Mouse (Mus musculus) lung, postnatal 0 days (tissue): Measurements from ENCODE around the gene Pum2. TPM values are rescaled to one million over a fixed set of nuclear protein-coding genes. Genes with fewer than 3 reads are reported as not detected.
"Not testable (repeated sequence)": the region's sequence is repeated elsewhere in the genome, so short reads cannot be mapped to it uniquely, and the experiment has no call there.

Experiments used
- ATAC-seq: fragments of 200-750 bp; cut with Nextera tagmentation; 2 replicates; pipeline ENCODE4 v1.8.0; 2017; ENCODE audit warnings: moderate library complexity
- DNase-seq: peaks from one replicate; pipeline ENCODE4 v3.0.0-alpha.2; 2016; ENCODE audit warnings: low spot score
- H3K27ac ChIP-seq: fragments of 300-500 bp; sonication (generic); 2 replicates; pipeline ENCODE4 v1.5.1; 2014; ENCODE audit warnings: antibody characterized with exemption, mild to moderate bottlenecking, low read length, mixed read lengths
- H3K27me3 ChIP-seq: fragments of 300-500 bp; sonication (generic); replicated peaks from 2 replicates; pipeline ENCODE4 v1.6.1; 2014; ENCODE audit warnings: low read length, mixed read lengths; ENCODE audit not compliant: insufficient read depth
- H3K36me3 ChIP-seq: fragments of 300-500 bp; sonication (generic); 2 replicates; pipeline ENCODE4 v1.6.1; 2014; ENCODE audit warnings: low read length, mixed read lengths; ENCODE audit not compliant: insufficient read depth
- H3K4me1 ChIP-seq: fragments of 300-500 bp; sonication (generic); 2 replicates; pipeline ENCODE4 v1.6.1; 2014; ENCODE audit warnings: antibody characterized with exemption, low read depth, low read length, mixed read lengths; ENCODE audit not compliant: insufficient read depth
- H3K4me2 ChIP-seq: fragments of 300-500 bp; sonication (generic); replicated peaks from 2 replicates; pipeline ENCODE4 v1.6.1; 2014; ENCODE audit warnings: low read depth, mild to moderate bottlenecking, low read length, moderate library complexity, mixed read lengths
- H3K4me3 ChIP-seq: fragments of 300-500 bp; sonication (generic); 2 replicates; pipeline ENCODE4 v1.5.1; 2014; ENCODE audit warnings: low read depth, low read length
- H3K9ac ChIP-seq: fragments of 300-500 bp; sonication (generic); replicated peaks from 2 replicates; pipeline ENCODE4 v1.6.1; 2014; ENCODE audit warnings: low read depth, mild to moderate bottlenecking
- H3K9me3 ChIP-seq: fragments of 300-500 bp; sonication (generic); 2 replicates; pipeline ENCODE4 v1.6.1; 2016; ENCODE audit warnings: low read length, mixed read lengths
- CTCF ChIP-seq: IDR thresholded peaks from 2 replicates; pipeline ENCODE4 v1.5.1; 2016; ENCODE audit warnings: antibody characterized with exemption, mild to moderate bottlenecking
- EP300 ChIP-seq: IDR thresholded peaks from 2 replicates; pipeline ENCODE4 v1.6.1; 2016; ENCODE audit warnings: antibody characterized with exemption, mild to moderate bottlenecking, control low read depth
- WGBS: fragments of 180-500 bp; shearing (Covaris S2); extraction: QIAGEN DNeasy Blood & Tissue Kit; methylation state at CpG from one replicate; pipeline ENCODE4 v1.1.7; 2014; 5-methylcytosine and 5-hydroxymethylcytosine counted together
- polyA plus RNA-seq: library from polyadenylated mRNA; unstranded; fragments of >200 nt; fragmentation: Nextera tagmentation; extraction: Ambion mirVana; gene quantifications from 2 replicates; pipeline ENCODE4 v1.2.1, GENCODE M21; 2015

Gene Pum2
- polyA plus RNA-seq, 1 experiment from 2014 or later = 26.9 TPM

GRCm38 (mm10) chr12:8674891-8675341, 982 bp downstream of the Pum2 start:
- Histone ChIP-seq H3K4me3 (peak overlapping the region; percentile 94), H3K4me2 (peak overlapping the region; percentile 67), H3K27ac (peak overlapping the region; percentile 97), H3K9ac (peak overlapping the region; percentile 97), H3K27me3 (no peaks in the 10 kb centered on the region), H3K9me3 (no peaks in the 10 kb centered on the region), H3K4me1 (peaks cover 11% of the 10 kb centered on the region; the same call in 1 of the 2 replicates), H3K36me3 (no peaks in the 10 kb centered on the region)
- TF ChIP-seq EP300 (no peak), CTCF (no peak)
- DNase-seq (peak; percentile 24), ATAC-seq (no peak)
- WGBS = under 1% methylated on average over 20 of the region's 20 CpGs

- 0% methylated on average over 7 of the region's 7 CpGs for WGBS
- no peaks in the 10 kb centered on the region for H3K27me3 ChIP-seq
- peak overlapping the region; percentile 97 for H3K9ac ChIP-seq
- peak overlapping the region; percentile 97; the same call in 1 of the 2 replicates for H3K27ac ChIP-seq
- H3K36me3 ChIP-seq = no peaks in the 10 kb centered on the region
- peak overlapping the region; percentile 94 for H3K4me3 ChIP-seq
- ATAC-seq = no peak
- H3K4me2 ChIP-seq = peak overlapping the region; percentile 67
- TF ChIP-seq CTCF (no peak), EP300 (no peak)
- peaks cover 11% of the 10 kb centered on the region; the same call in 1 of the 2 replicates for H3K4me1 ChIP-seq
- peak; percentile 54 for DNase-seq
- H3K9me3 ChIP-seq = no peaks in the 10 kb centered on the region
Measured at GRCm38 (mm10) chr12:8675361-8675760, 1.4 kb downstream of the Pum2 start.

GRCm38 (mm10) chr12:8676341-8676740, 2.4 kb downstream of the Pum2 start:
- ATAC-seq = no peak
- no peak overlapping the region for H3K4me3 ChIP-seq
- H3K27ac ChIP-seq = no peak overlapping the region
- no peak for DNase-seq
- H3K27me3 ChIP-seq = no peaks in the 10 kb centered on the region
- H3K4me1 ChIP-seq = peaks cover 11% of the 10 kb centered on the region; the same call in 1 of the 2 replicates
- peak overlapping the region; percentile 67; the same call in 1 of the 2 replicates for H3K4me2 ChIP-seq
- 45% methylated on average over 6 of the region's 6 CpGs for WGBS
- H3K36me3 ChIP-seq = no peaks in the 10 kb centered on the region
- H3K9ac ChIP-seq = 0 out of 2 replicates have a peak overlapping the region, but pooled peaks have one; percentile 0
- TF ChIP-seq EP300 (no peak), CTCF (no peak)
- H3K9me3 ChIP-seq = no peaks in the 10 kb centered on the region

- Histone ChIP-seq H3K4me2 (no peak overlapping the region), H3K4me3 (no peak overlapping the region), H3K27ac (no peak overlapping the region), H3K36me3 (no peaks in the 10 kb centered on the region), H3K9ac (no peak overlapping the region), H3K4me1 (peaks cover 11% of the 10 kb centered on the region; the same call in 1 of the 2 replicates), H3K27me3 (no peaks in the 10 kb centered on the region), H3K9me3 (no peaks in the 10 kb centered on the region)
- ATAC-seq = no peak
- TF ChIP-seq EP300 (no peak), CTCF (no peak)
- no peak for DNase-seq
Measured at GRCm38 (mm10) chr12:8677926-8678325, 4.0 kb downstream of the Pum2 start.

- Histone ChIP-seq H3K4me1 (no peaks in the 10 kb centered on the region), H3K27ac (no peak overlapping the region), H3K9me3 (no peaks in the 10 kb centered on the region), H3K4me2 (no peak overlapping the region), H3K4me3 (no peak overlapping the region), H3K27me3 (no peaks in the 10 kb centered on the region), H3K36me3 (no peaks in the 10 kb centered on the region), H3K9ac (no peak overlapping the region)
- no peak for TF ChIP-seq CTCF
- TF ChIP-seq EP300 = no peak
- DNase-seq = no peak
- ATAC-seq = no peak
- 61% methylated on average over 1 of the region's 1 CpGs for WGBS
Measured at GRCm38 (mm10) chr12:8684200-8684599, 10.3 kb downstream of the Pum2 start.

- H3K4me2 ChIP-seq = no peak overlapping the region
- no peak overlapping the region for H3K9ac ChIP-seq
- ATAC-seq (no peak), DNase-seq (no peak)
- H3K9me3 ChIP-seq = no peaks in the 10 kb centered on the region
- no peaks in the 10 kb centered on the region for H3K27me3 ChIP-seq
- TF ChIP-seq CTCF = no peak
- H3K4me3 ChIP-seq = no peak overlapping the region
- H3K27ac ChIP-seq = no peak overlapping the region
- no peaks in the 10 kb centered on the region for H3K36me3 ChIP-seq
- H3K4me1 ChIP-seq = no peaks in the 10 kb centered on the region
- WGBS = 93% methylated on average over 3 of the region's 3 CpGs
Measured at GRCm38 (mm10) chr12:8685036-8685435, 11.1 kb downstream of the Pum2 start.

GRCm38 (mm10) chr12:8689882-8690281, 15.9 kb downstream of the Pum2 start:
- not testable (repeated sequence) for H3K27me3 ChIP-seq, DNase-seq, H3K27ac ChIP-seq, H3K4me2 ChIP-seq, H3K4me3 ChIP-seq, H3K4me1 ChIP-seq, H3K9ac ChIP-seq, H3K36me3 ChIP-seq, ATAC-seq, H3K9me3 ChIP-seq
- 100% methylated on average over 2 of the region's 3 CpGs for WGBS
